Mouse (Mus musculus) lung, embryonic 14.5 days (tissue): ENCODE measurements around the gene Gm9767. TPM values are rescaled to one million over a fixed set of nuclear protein-coding genes. Genes with fewer than 3 reads are reported as not detected.
A peak's percentile ranks its signal among the peaks of the same experiment; 100 is the strongest.

Experiments used
- ATAC-seq: fragments of 200-750 bp; cut with Nextera tagmentation; 2 replicates; pipeline ENCODE4 v1.8.0; 2017; ENCODE audit warnings: mild to moderate bottlenecking, moderate TSS enrichment, moderate library complexity; ENCODE audit not compliant: insufficient read depth
- DNase-seq: peaks from one replicate; pipeline ENCODE4 v3.0.0-alpha.2; 2015
- H3K27ac ChIP-seq: fragments of 300-500 bp; sonication (generic); 2 replicates; pipeline ENCODE4 v1.5.1; 2014; ENCODE audit warnings: low read depth, mild to moderate bottlenecking, moderate library complexity
- H3K27me3 ChIP-seq: fragments of 300-500 bp; sonication (generic); 2 replicates; pipeline ENCODE4 v1.6.1; 2014; ENCODE audit warnings: low read length, control low read depth; ENCODE audit not compliant: insufficient read depth
- H3K36me3 ChIP-seq: fragments of 300-500 bp; sonication (generic); 2 replicates; pipeline ENCODE4 v1.6.1; 2014; ENCODE audit warnings: control low read depth; ENCODE audit not compliant: insufficient read depth
- H3K4me1 ChIP-seq: fragments of 300-500 bp; sonication (generic); 2 replicates; pipeline ENCODE4 v1.6.1; 2014; ENCODE audit warnings: antibody characterized with exemption, control low read depth; ENCODE audit not compliant: insufficient read depth
- H3K4me2 ChIP-seq: fragments of 300-500 bp; sonication (generic); 2 replicates; pipeline ENCODE4 v1.6.1; 2014; ENCODE audit warnings: mild to moderate bottlenecking
- H3K4me3 ChIP-seq: fragments of 300-500 bp; sonication (generic); 2 replicates; pipeline ENCODE4 v1.5.1; 2014; ENCODE audit warnings: low read depth, low read length
- H3K9ac ChIP-seq: fragments of 300-500 bp; sonication (generic); 2 replicates; pipeline ENCODE4 v1.6.1; 2014
- H3K9me3 ChIP-seq: fragments of 300-500 bp; sonication (generic); 2 replicates; pipeline ENCODE4 v1.6.1; 2016; ENCODE audit warnings: low read depth, low read length, control low read depth
- CTCF ChIP-seq: IDR thresholded peaks from 2 replicates; pipeline ENCODE4 v1.5.1; 2016; ENCODE audit warnings: antibody characterized with exemption, low read depth
- WGBS: fragments of 180-500 bp; shearing (Covaris S2); extraction: QIAGEN DNeasy Blood & Tissue Kit; methylation state at CpG from one replicate; pipeline ENCODE4 v1.1.7; 2014; 5-methylcytosine and 5-hydroxymethylcytosine counted together
- polyA plus RNA-seq: library from polyadenylated mRNA; unstranded; fragments of >200 nt; fragmentation: Nextera tagmentation; extraction: Ambion mirVana; gene quantifications from 2 replicates; pipeline ENCODE4 v1.2.1, GENCODE M21; 2014

The Gm9767 gene
- polyA plus RNA-seq, result not detected in 2 replicates

GRCm38 (mm10) chr10:26077671-26078481 lies at the start of gene Gm9767:
Gm9767 (plus strand) TSS chr10:26078255.
- H3K4me1 ChIP-seq, result no peaks in the 10 kb centered on the region
- 3% methylated on average over 52 of the region's 52 CpGs for WGBS
- ATAC-seq, result peak; percentile 73
- peak within 1 kb of the TSS; percentile 59 for H3K9ac ChIP-seq
- H3K4me3 ChIP-seq, result peak within 1 kb of the TSS; percentile 63
- TF ChIP-seq CTCF, result no peak
- H3K27me3 ChIP-seq, result peaks cover 19% of the 10 kb centered on the region
- no peak within 1 kb of the TSS for H3K27ac ChIP-seq
- peak within 1 kb of the TSS; percentile 91 for H3K4me2 ChIP-seq
- H3K36me3 ChIP-seq, result no peaks in the 10 kb centered on the region
- H3K9me3 ChIP-seq, result no peaks in the 10 kb centered on the region
- DNase-seq, result peak; percentile 40

- ATAC-seq, result no peak
These were observed 43.1 kb upstream of the Gm9767 start for GRCm38 (mm10) chr10:26034931-26035330.

GRCm38 (mm10) chr10:26051177-26051576 lies 26.9 kb upstream of the Gm9767 start:
- no peak overlapping the region for H3K4me2 ChIP-seq
- WGBS, result 90% methylated on average over 2 of the region's 2 CpGs
- no peaks in the 10 kb centered on the region for H3K36me3 ChIP-seq
- DNase-seq (no peak), ATAC-seq (no peak)
- H3K4me1 ChIP-seq, result no peaks in the 10 kb centered on the region
- H3K27me3 ChIP-seq, result no peaks in the 10 kb centered on the region
- no peaks in the 10 kb centered on the region for H3K9me3 ChIP-seq
- TF ChIP-seq CTCF, result no peak
- no peak overlapping the region for H3K4me3 ChIP-seq
- H3K27ac ChIP-seq, result no peak overlapping the region
- no peak overlapping the region for H3K9ac ChIP-seq

More at GRCm38 (mm10) chr10:26034931-26035330, 43.1 kb upstream of the Gm9767 start:
- 69% methylated on average over 5 of the region's 5 CpGs for WGBS
- DNase-seq, result peak; percentile 5
- Histone ChIP-seq H3K4me2 (no peak overlapping the region), H3K27ac (no peak overlapping the region), H3K9ac (no peak overlapping the region), H3K36me3 (no peaks in the 10 kb centered on the region), H3K27me3 (no peaks in the 10 kb centered on the region), H3K9me3 (no peaks in the 10 kb centered on the region), H3K4me3 (no peak overlapping the region), H3K4me1 (no peaks in the 10 kb centered on the region)
- no peak for TF ChIP-seq CTCF

DNA sequence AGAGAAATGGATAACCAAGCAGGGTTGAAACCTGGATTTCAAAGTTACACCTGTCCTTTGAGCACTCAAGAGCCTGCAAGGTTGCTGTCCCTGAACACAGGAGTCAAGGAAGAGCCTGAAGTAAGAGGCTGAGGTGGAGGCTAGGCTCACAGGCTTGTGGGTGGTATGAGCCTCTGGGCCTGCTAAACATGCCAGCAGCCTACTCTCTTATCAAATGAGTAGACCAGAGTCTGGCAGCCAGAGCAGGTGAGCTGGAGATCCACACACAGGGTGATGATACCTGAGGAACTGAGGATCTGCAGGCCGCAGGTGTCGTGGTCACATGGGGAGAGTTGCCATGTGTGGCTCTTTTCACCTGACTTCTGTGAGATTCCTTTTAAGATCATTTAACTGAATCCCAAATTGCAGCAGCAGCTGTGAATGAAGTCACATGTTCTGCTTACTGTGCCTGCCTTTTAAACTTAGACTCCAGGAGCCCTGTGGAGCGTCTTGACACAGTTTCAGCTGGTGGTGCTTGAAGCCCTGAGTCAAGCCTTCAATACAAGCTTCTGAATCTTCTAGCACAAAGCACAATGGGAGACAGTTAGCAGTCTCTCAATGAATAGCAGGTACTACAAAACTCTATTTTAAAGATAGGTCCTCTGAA lies 18.3 kb upstream of the Gm9767 start:
- Histone ChIP-seq H3K27me3 (no peaks in the 10 kb centered on the region), H3K36me3 (no peaks in the 10 kb centered on the region), H3K4me3 (no peak overlapping the region), H3K4me1 (no peaks in the 10 kb centered on the region), H3K27ac (no peak overlapping the region), H3K4me2 (no peak overlapping the region), H3K9me3 (no peaks in the 10 kb centered on the region), H3K9ac (no peak overlapping the region)
- DNase-seq, result no peak
- no peak for TF ChIP-seq CTCF
- ATAC-seq, result no peak
- WGBS, result 86% methylated on average over 3 of the region's 3 CpGs

DNA sequence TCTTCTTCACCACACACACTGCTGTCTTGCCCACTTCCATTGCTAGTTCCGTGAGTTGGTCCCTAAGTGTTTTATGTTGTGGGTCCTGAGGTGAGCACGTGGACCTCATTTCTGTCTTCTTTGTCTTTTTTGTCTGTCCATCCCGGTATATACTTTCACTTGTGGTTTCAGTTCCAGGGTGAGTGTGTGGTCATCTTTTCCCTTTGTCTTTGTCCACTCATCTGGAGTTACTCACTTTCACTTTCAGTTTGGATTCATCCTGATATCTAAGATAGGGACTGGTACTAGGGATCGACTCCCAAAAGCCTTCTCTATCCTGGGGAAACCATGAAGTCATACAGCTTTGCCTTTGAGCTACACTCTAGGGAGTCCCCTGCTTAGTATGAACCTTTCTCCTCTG lies 15.0 kb upstream of the Gm9767 start:
- Histone ChIP-seq H3K27me3 (no peaks in the 10 kb centered on the region), H3K36me3 (no peaks in the 10 kb centered on the region), H3K9ac (no peak overlapping the region), H3K9me3 (no peaks in the 10 kb centered on the region), H3K27ac (no peak overlapping the region), H3K4me1 (no peaks in the 10 kb centered on the region), H3K4me2 (no peak overlapping the region), H3K4me3 (no peak overlapping the region)
- WGBS, result 88% methylated on average over 4 of the region's 4 CpGs
- no peak for TF ChIP-seq CTCF
- no peak for ATAC-seq
- no peak for DNase-seq

GRCm38 (mm10) chr10:26071986-26072385 lies 6.1 kb upstream of the Gm9767 start:
- Histone ChIP-seq H3K4me2 (no peak overlapping the region), H3K4me3 (no peak overlapping the region), H3K9ac (no peak overlapping the region), H3K36me3 (no peaks in the 10 kb centered on the region), H3K9me3 (no peaks in the 10 kb centered on the region), H3K27me3 (0 out of 2 replicates have a peak, but pooled peaks cover 3% of the 10 kb centered on the region), H3K27ac (no peak overlapping the region), H3K4me1 (no peaks in the 10 kb centered on the region)
- DNase-seq (no peak), ATAC-seq (no peak)
- 77% methylated on average over 5 of the region's 5 CpGs for WGBS
- TF ChIP-seq CTCF, result no peak

DNA sequence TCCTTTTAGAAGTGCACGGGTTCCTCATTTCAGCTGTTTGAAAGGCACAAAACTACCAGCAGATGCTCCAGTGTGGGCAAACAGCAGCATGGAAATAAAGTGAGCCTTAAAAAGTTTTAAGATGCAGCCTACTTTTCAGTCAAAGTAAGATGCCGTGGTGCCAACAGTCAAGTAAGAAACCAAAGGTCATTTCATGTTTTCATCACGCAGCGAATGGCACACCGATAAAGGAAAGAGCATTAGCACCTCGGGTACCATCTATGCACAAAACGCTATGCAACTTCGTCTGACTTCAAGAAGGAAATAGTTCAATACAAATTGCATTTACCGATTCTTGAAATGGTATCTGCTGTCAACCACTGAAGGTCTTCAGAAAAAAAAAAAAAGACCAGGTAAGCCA lies 1.1 kb upstream of the Gm9767 start:
- H3K9me3 ChIP-seq, result no peaks in the 10 kb centered on the region
- peaks cover 19% of the 10 kb centered on the region for H3K27me3 ChIP-seq
- H3K4me1 ChIP-seq, result no peaks in the 10 kb centered on the region
- H3K9ac ChIP-seq, result no peak overlapping the region
- H3K36me3 ChIP-seq, result no peaks in the 10 kb centered on the region
- TF ChIP-seq CTCF, result no peak
- peak overlapping the region; percentile 91 for H3K4me2 ChIP-seq
- no peak overlapping the region; the same call in 1 of the 2 replicates for H3K4me3 ChIP-seq
- WGBS, result 76% methylated on average over 9 of the region's 9 CpGs
- ATAC-seq, result no peak
- no peak for DNase-seq
- no peak overlapping the region for H3K27ac ChIP-seq
